Mouse (Mus musculus): ENCODE data around the gene Gm19345.

Gm19345 gene

DNA sequence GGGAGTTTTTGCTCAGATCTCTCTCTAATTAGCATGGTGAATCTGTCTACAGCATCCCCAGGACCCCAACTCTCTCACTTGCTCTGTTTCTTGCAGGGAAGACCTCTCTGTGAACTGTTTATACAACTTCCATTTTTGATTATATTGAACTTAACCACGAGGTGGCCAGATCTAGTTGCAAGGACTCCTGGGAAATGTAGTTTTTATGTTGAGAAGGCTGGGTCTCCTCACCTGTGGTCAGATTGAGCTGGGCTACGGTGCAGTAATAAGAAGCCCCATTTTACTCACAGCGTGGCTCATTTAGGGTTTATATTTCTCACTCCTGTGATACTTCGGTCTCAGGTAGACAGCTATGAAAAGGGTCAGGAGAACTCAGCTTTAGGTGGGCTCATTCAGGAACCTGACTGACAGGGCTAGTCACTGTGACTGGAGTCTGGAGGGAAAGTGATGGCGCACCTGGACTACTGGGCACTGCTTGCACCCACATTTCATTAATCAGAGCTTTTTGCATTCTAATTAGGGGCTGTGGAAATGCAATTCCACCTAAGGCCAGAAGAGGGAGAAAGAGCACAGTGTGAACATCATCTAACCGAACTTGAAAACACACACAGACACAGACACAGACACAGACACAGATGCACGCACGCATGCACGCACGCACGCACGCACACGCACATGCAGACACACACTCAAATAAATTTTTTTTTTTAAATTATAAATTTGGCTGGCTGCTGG lies 24.3 kb downstream of the Gm19345 start:
- peak; percentile 92 for DNase-seq

DNA sequence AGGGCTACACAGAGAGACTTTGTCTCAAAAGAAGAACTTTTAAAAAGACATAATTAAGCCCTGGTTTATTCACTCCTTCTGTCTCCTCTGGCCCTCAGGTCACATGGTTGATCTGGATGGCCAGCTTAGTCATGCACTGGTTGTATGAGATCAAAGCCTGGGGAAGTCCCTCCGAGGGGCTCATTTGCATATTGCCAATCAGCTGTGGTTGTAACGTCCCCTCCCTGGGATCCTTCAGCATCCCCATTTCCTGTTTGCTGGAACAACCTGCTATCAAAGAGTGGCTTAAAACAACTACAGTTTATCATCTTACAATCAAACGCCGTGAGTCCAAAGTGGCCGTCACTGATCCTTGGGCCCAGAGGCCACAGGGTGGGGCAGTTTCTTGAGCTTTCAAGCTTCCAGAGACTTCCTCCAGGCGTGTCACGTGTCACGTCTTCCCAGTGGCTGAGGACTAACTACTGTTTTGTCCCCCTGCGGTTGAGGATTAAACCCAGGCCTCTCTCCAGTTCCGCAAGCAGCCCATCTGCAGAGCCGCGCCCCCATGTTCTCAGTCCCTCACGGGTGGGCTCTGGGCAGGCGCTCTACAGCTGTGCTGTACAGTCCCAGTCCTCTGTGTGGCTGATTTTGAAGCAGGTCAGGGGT lies 25.1 kb downstream of the Gm19345 start:
- DNase-seq = peak; percentile 96

DNA sequence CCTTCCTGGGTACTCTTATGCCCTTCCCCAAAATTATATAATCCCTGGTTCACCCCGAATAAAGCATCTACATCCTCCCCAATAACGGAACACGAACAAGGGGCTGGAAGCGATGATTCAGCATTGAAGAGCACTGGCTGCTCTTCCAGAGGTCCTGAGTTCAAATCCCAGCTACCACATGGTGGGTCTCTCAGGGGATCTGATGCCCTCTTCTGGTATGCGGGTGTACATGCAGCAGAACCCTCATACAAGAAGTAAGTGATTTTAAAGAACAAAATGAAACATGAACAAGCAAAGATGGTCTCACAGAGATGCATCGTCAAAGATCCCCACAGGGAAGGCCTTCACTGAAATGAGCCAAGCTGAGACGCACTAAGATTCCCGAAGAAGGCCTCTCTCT lies 29.0 kb downstream of the Gm19345 start:
- DNase-seq = peak; percentile 36

DNA sequence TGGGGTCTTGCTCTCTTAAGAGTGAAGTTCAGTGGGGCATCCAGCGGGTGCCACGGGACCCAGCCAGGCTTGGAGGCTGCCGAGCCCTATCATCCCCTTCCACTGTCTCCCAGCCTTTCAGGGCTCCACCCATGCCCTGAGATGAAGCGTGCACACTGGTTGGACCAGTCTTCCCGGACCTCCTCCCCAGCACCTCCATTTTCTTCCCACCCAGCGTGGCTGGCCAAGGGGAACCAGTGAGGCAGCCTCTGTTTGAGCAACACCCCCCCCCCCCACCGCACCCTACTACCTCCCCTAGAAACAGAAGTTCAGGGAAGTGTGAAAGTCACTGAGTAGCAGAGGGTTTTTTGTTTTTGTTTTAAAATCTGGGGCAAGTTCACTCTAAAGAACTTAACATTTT lies 36.0 kb downstream of the Gm19345 start, which contains the start of gene Ceacam19:
Gene Ceacam19 (minus strand): TSS at position 117 of the 400 bp plus-strand sequence.
- no peak for DNase-seq

DNA sequence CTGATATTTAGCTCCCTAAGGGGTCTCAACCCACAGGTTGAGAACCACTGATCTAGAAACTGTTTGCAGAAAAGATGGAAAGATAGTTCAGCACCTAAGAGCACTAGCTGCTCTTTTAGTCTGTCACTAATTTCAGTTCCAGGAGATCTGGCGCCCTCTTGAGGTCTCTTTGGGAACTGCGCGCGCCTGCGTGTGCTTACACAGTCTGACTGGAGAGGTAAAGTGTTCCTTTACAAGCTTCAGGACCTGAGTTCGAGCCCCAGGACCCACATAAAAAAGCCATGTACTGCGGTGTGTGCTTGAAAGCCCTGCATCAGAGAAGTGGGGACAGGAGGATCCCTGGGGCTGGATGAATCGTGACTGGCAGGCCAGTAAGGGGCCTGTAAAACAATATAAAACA lies 38.1 kb downstream of the Gm19345 start:
- DNase-seq = peak; percentile 82

Measured in heart, adult 11 months (tissue).